Mouse (Mus musculus) G1E (cell line): ENCODE data around the gene Arpin. TPM values are rescaled to one million over a fixed set of nuclear protein-coding genes. Genes with fewer than 3 reads are reported as not detected.
A peak's percentile ranks its signal among the peaks of the same experiment; 100 is the strongest.

Experiments used
- ATAC-seq: 2 replicates; pipeline ENCODE4 v1.8.0; 2016; ENCODE audit warnings: mild to moderate bottlenecking; ENCODE audit not compliant: insufficient number of reproducible peaks, poor library complexity, low FRiP score, severe bottlenecking; ENCODE audit errors: extremely low read depth
- DNase-seq: peaks from one replicate; pipeline ENCODE4 v3.0.0; 2012; ENCODE audit warnings: low spot score
- H3K27me3 ChIP-seq: 2 replicates; pipeline ENCODE4 v1.6.1; 2012; ENCODE audit warnings: mild to moderate bottlenecking, low read length, inconsistent platforms; ENCODE audit not compliant: insufficient read depth
- H3K36me3 ChIP-seq: replicated peaks from 2 replicates; pipeline ENCODE3; 2012; ENCODE audit warnings: mild to moderate bottlenecking, inconsistent platforms
- H3K4me1 ChIP-seq: 2 replicates; pipeline ENCODE4 v1.6.1; 2012; ENCODE audit warnings: low read depth, low read length, inconsistent platforms, mixed read lengths; ENCODE audit not compliant: insufficient read depth
- H3K4me3 ChIP-seq: 2 replicates; pipeline ENCODE4 v1.5.1; 2012; ENCODE audit warnings: low read depth, mild to moderate bottlenecking, inconsistent platforms, low read length, moderate library complexity, mixed read lengths
- H3K9me3 ChIP-seq: replicated peaks from 2 replicates; pipeline ENCODE4 v1.6.1; 2012; ENCODE audit warnings: inconsistent platforms
- CTCF ChIP-seq: IDR thresholded peaks from 2 replicates; pipeline ENCODE4 v1.5.1; 2012; ENCODE audit warnings: low read depth, low read length, inconsistent platforms, mixed read lengths
- GATA1 ChIP-seq: IDR thresholded peaks from 2 replicates; pipeline ENCODE4 v1.6.1; 2012; ENCODE audit warnings: borderline replicate concordance, low read length, inconsistent platforms, mixed read lengths
- GATA2 ChIP-seq: IDR thresholded peaks from 2 replicates; pipeline ENCODE4 v1.6.1; 2012; ENCODE audit warnings: low read depth, low read length, inconsistent platforms, borderline replicate concordance
- POLR2AphosphoS5 ChIP-seq: IDR thresholded peaks from 2 replicates; pipeline ENCODE4 v1.6.1; 2012; ENCODE audit warnings: low read depth, low read length, inconsistent platforms; ENCODE audit not compliant: insufficient replicate concordance
- TAL1 ChIP-seq: conservative IDR thresholded peaks from 2 replicates; pipeline ENCODE4 v1.6.1; 2012; ENCODE audit warnings: low read depth, low read length, inconsistent platforms, mixed read lengths
- polyA plus RNA-seq: library from polyadenylated mRNA; stranded (reverse); fragments of >175 nt; gene quantifications from 2 replicates; pipeline ENCODE4 v1.2.3, GENCODE M21; 2012
- total RNA-seq, 2 experiments: library from RNA; stranded (forward) in 1 of 2; stranded (reverse) in 1 of 2; fragments of 200-1000 nt in 1 of 2; fragments of >200 nt in 1 of 2; fragmentation: Nextera tagmentation in 1 of 2; gene quantifications; 2 replicates each; pipeline ENCODE4 v1.2.3; 2014 to 2017

Arpin gene
- total and polyA plus RNA-seq, 3 experiments = not detected

DNA sequence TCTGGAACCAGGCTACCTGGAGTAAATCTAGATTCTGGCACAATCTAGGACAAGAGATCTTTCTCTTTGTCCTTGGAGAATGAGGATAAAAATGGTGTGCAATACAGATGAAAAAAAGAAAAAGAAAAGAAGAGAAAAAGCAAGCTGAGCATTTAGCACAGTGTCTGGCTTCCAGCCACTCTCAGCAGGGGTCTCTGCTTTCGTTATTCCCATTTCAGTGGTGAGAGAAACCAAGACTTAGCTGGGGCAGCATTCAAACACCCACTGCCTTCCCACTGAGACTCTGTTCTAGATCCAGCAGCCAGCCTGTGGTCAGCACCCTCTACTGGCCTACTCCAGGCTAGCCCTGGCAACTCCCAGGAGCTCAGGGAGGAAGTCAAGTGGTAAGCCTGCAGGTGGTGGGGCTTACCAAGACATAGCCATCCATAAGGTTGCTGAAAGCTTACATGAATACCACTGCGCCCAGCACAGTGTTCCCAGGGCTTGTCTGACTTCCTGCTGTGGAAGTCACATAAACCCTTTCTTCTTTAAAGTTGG is 6.6 kb downstream of the Arpin start:
- H3K4me3 ChIP-seq = no peak overlapping the region
- H3K9me3 ChIP-seq = no peaks in the 10 kb centered on the region
- no peak for TF ChIP-seq POLR2AphosphoS5
- no peak for TF ChIP-seq GATA1
- no peak for DNase-seq
- H3K27me3 ChIP-seq = peaks cover 9% of the 10 kb centered on the region
- H3K36me3 ChIP-seq = peaks cover 6% of the 10 kb centered on the region
- no peaks in the 10 kb centered on the region for H3K4me1 ChIP-seq
- ATAC-seq = no peak

DNA sequence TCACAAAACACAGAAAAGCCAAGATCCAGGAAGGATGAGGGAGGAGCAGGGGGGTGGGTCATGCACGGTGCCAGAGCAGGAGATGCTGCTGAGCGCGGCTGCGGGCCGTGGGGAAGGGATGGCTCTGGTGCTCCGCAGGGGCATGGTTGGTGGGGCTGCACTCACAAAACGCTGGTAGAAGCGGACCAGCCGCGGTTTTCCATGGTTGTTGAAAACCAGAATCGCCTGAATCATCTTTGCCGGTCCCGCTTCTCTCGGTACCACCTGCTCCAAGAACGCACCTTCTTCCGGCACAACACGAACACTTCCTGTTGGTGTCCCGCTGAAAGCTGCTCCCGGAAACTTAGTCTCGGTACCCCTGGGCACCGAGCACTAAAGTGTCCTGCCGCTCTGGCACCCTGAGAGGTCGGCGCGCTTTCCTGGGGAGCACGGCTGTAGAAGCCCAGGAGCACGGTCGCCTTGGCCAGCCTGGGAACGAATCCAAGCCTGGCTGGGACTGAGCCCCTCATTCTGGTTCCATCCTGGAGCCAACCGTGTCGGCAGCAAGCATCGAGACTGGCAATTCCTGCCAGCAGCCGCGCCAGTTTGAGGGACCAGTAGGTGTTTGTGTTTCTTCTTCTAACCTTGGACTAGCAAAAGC is 14.7 kb downstream of the Arpin start, which contains the start of gene Ap3s2:
Gene Ap3s2 (minus strand): TSS at position 306 of the 640 bp plus-strand sequence.
- Histone ChIP-seq H3K36me3 (peaks cover 33% of the 10 kb centered on the region), H3K27me3 (no peaks in the 10 kb centered on the region), H3K9me3 (no peaks in the 10 kb centered on the region), H3K4me1 (peaks cover 20% of the 10 kb centered on the region), H3K4me3 (peak within 1 kb of the TSS; percentile 82)
- ATAC-seq (peak; percentile 76), DNase-seq (peak; percentile 70)
- TF ChIP-seq GATA2 (no peak), TAL1 (no peak), CTCF (no peak), GATA1 (no peak), POLR2AphosphoS5 (no peak)

DNA sequence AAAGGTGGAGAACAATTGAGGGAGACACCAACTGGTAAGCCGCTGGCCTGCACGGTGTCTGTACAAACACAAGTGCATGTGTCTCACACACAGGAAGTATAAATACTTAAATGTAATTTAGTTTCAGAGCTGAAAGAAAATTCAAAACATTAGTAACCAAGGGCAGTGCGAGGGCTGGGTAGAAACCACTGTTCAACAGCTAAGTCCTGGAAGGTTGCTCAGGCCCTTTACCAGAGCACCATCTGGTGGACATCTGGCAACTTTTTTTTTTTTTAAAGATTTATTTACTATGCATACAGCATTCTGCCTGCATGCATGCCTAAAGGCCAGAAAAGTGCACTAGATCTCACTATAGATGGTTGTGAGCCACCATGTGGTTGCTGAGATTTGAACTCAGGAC is 20.6 kb downstream of the Arpin start:
- DNase-seq = no peak
- peaks cover 75% of the 10 kb centered on the region for H3K36me3 ChIP-seq
- ATAC-seq = 0 out of 2 replicates have a peak, but pooled peaks have one; percentile 22

DNA sequence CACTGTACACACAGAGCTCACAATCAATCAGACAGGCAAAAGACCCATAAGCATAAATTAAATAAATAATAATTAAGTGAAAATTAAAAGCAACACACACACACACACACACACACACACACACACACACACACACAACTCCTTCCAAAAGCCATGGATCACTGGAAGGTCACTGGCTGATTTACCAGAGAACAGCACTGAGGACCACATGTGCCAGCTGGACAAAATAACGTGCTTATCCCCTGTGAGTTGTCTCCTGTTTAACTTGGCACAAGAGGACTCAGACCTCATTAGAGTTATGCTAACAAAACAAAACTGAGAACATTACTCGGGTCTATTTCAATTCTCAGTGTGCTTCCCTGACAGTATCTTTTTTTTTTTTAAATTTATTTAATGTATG is 27.8 kb downstream of the Arpin start:
- no peaks in the 10 kb centered on the region for H3K9me3 ChIP-seq
- peaks cover 74% of the 10 kb centered on the region for H3K36me3 ChIP-seq
- ATAC-seq = no peak
- no peaks in the 10 kb centered on the region for H3K27me3 ChIP-seq
- TF ChIP-seq GATA1 (no peak), CTCF (no peak), POLR2AphosphoS5 (no peak), TAL1 (no peak), GATA2 (no peak)
- no peak overlapping the region for H3K4me3 ChIP-seq
- no peak for DNase-seq
- no peaks in the 10 kb centered on the region for H3K4me1 ChIP-seq

More for the DNA sequence above, 20.6 kb downstream of the Arpin start:
- Histone ChIP-seq H3K27me3 (no peaks in the 10 kb centered on the region), H3K9me3 (no peaks in the 10 kb centered on the region), H3K4me1 (peaks cover 9% of the 10 kb centered on the region), H3K4me3 (no peak overlapping the region)
- no peak for TF ChIP-seq CTCF
- no peak for TF ChIP-seq POLR2AphosphoS5
- TF ChIP-seq TAL1 = no peak
- TF ChIP-seq GATA1 = no peak
- TF ChIP-seq GATA2 = no peak

DNA sequence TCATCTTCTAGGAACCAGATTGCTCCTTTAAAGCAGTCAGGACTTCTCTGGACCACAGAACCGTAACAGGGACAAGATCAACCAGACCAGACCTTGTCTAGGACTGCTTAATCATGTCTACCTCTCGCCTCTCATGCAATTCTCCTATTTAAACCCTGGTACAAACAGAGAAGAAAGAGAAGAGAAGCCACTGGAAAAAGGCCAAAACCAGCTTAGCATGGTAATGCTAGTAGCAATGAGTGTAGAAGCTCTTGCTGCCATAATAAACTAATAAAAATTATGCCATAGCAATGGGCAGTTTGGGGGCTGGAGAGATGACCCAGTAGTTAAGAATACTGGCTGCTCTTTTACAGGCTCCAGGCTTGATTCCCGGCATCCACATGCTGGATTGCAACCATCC is 28.2 kb downstream of the Arpin start:
- no peaks in the 10 kb centered on the region for H3K4me1 ChIP-seq
- TF ChIP-seq CTCF (no peak), TAL1 (no peak), POLR2AphosphoS5 (no peak), GATA2 (no peak), GATA1 (no peak)
- ATAC-seq (no peak), DNase-seq (no peak)
- no peak overlapping the region for H3K4me3 ChIP-seq
- no peaks in the 10 kb centered on the region for H3K27me3 ChIP-seq
- H3K36me3 ChIP-seq = peaks cover 76% of the 10 kb centered on the region
- no peaks in the 10 kb centered on the region for H3K9me3 ChIP-seq

DNA sequence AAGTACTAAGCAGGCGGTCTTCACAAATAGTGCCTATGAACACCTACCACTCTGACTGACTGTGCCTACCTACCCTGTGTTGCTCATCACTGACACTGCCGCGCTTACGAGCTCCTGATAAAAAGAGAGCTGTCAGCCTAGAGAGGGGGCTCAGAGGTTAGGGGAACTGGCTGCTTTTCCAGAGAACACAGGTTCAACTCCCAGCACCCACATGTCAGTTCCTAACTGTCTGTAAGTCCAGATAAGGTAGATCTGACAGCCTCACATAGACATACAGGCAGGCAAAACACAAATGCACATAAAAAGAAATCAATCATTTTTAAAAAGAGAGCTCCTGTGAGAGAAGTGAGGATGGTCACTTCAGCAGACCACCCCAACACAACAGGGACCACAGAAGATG is 30.0 kb downstream of the Arpin start:
- Histone ChIP-seq H3K9me3 (no peaks in the 10 kb centered on the region), H3K36me3 (peaks cover 77% of the 10 kb centered on the region), H3K4me3 (no peak overlapping the region), H3K27me3 (no peaks in the 10 kb centered on the region), H3K4me1 (no peaks in the 10 kb centered on the region)
- ATAC-seq = no peak
- no peak for DNase-seq
- TF ChIP-seq POLR2AphosphoS5 (no peak), GATA2 (no peak), CTCF (no peak), TAL1 (no peak), GATA1 (no peak)
